Mouse (Mus musculus) spleen, adult 2 months (tissue): ENCODE results near the gene Nr4a3. TPM values are rescaled to one million over a fixed set of nuclear protein-coding genes. Genes with fewer than 3 reads are reported as not detected.
A peak's percentile ranks its signal among the peaks of the same experiment; 100 is the strongest.

ENCODE experiments used
- DNase-seq, 2 experiments: peaks; one replicate each; pipeline versions ENCODE4 v3.0.0 to v3.0.0-alpha.2; 2012 to 2021; ENCODE audit warnings: low spot score in 2 of 2, low read depth in 1 of 2
- H3K27ac ChIP-seq: fragments of 200-500 bp; 2 replicates; pipeline ENCODE4 v1.5.1; 2012; ENCODE audit warnings: low read length, inconsistent platforms; ENCODE audit not compliant: insufficient read depth
- H3K27me3 ChIP-seq: fragments of 200-500 bp; 2 replicates; pipeline ENCODE4 v1.6.1; 2012; ENCODE audit warnings: mild to moderate bottlenecking, moderate library complexity, low read length, inconsistent platforms; ENCODE audit not compliant: control insufficient read depth, insufficient read depth
- H3K36me3 ChIP-seq: fragments of 200-500 bp; 2 replicates; pipeline ENCODE4 v1.6.1; 2012; ENCODE audit warnings: mild to moderate bottlenecking, low read length, inconsistent platforms; ENCODE audit not compliant: control insufficient read depth, insufficient read depth
- H3K4me1 ChIP-seq: fragments of 200-500 bp; 2 replicates; pipeline ENCODE4 v1.6.1; 2011; ENCODE audit warnings: inconsistent platforms; ENCODE audit not compliant: control insufficient read depth, insufficient read depth, insufficient read length
- H3K4me3 ChIP-seq: fragments of 200-500 bp; 2 replicates; pipeline ENCODE4 v1.5.1; 2011; ENCODE audit warnings: mild to moderate bottlenecking, inconsistent platforms; ENCODE audit not compliant: insufficient read depth, insufficient read length; ENCODE audit errors: extremely low read depth
- CTCF ChIP-seq: fragments of 200-500 bp; IDR thresholded peaks from 2 replicates; pipeline ENCODE4 v1.5.1; 2011; ENCODE audit warnings: mild to moderate bottlenecking, inconsistent platforms; ENCODE audit not compliant: insufficient read depth, insufficient read length, insufficient replicate concordance; ENCODE audit errors: extremely low read depth
- POLR2A ChIP-seq: fragments of 200-500 bp; IDR thresholded peaks from 2 replicates; pipeline ENCODE4 v1.6.1; 2011; ENCODE audit warnings: low read depth, low read length, inconsistent platforms
- WGBS: fragments of 180-500 bp; shearing (Covaris S2); methylation state at CpG from one replicate; pipeline ENCODE4 v1.1.7; 2018; 5-methylcytosine and 5-hydroxymethylcytosine counted together
- polyA plus RNA-seq: library from polyadenylated mRNA; depleted of rRNA; stranded (reverse); fragments of >200 nt; gene quantifications from 2 replicates; pipeline ENCODE4 v1.2.3, GENCODE M21; 2012

The Nr4a3 gene
- polyA plus RNA-seq, 1 experiment = 7.0 TPM

GRCm38 (mm10) chr4:48105387-48105786 lies 60.4 kb downstream of the Nr4a3 start:
- DNase-seq = no peak
- H3K36me3 ChIP-seq = no peaks in the 10 kb centered on the region
- H3K4me3 ChIP-seq = no peak overlapping the region
- H3K4me1 ChIP-seq = peaks cover 10% of the 10 kb centered on the region; the same call in 1 of the 2 replicates
- no peak for TF ChIP-seq POLR2A
- TF ChIP-seq CTCF = no peak
- H3K27ac ChIP-seq = no peak overlapping the region
- 84% methylated on average over 5 of the region's 5 CpGs for WGBS
- H3K27me3 ChIP-seq = no peaks in the 10 kb centered on the region

- Histone ChIP-seq H3K36me3 (no peaks in the 10 kb centered on the region), H3K4me1 (peaks cover 13% of the 10 kb centered on the region; the same call in 1 of the 2 replicates), H3K4me3 (no peak overlapping the region), H3K27me3 (no peaks in the 10 kb centered on the region), H3K27ac (no peak overlapping the region)
- no peak for DNase-seq
- no peak for TF ChIP-seq CTCF
- TF ChIP-seq POLR2A = no peak
- 79% methylated on average over 6 of the region's 6 CpGs for WGBS
Measured at GRCm38 (mm10) chr4:48107086-48107485, 62.1 kb downstream of the Nr4a3 start.

GRCm38 (mm10) chr4:48108591-48108990 lies 63.6 kb downstream of the Nr4a3 start:
- Histone ChIP-seq H3K36me3 (no peaks in the 10 kb centered on the region), H3K4me3 (no peak overlapping the region), H3K4me1 (peaks cover 13% of the 10 kb centered on the region; the same call in 1 of the 2 replicates), H3K27ac (peak overlapping the region; percentile 56; the same call in 1 of the 2 replicates), H3K27me3 (no peaks in the 10 kb centered on the region)
- 29% methylated on average over 2 of the region's 2 CpGs for WGBS
- no peak for TF ChIP-seq CTCF
- no peak for TF ChIP-seq POLR2A
- DNase-seq = peak; percentile 53 to 63

- H3K4me1 ChIP-seq = peaks cover 13% of the 10 kb centered on the region; the same call in 1 of the 2 replicates
- H3K36me3 ChIP-seq = no peaks in the 10 kb centered on the region
- TF ChIP-seq POLR2A (no peak), CTCF (no peak)
- H3K27ac ChIP-seq = peak overlapping the region; percentile 67
- H3K4me3 ChIP-seq = no peak overlapping the region
- WGBS = 55% methylated on average over 3 of the region's 3 CpGs
- H3K27me3 ChIP-seq = no peaks in the 10 kb centered on the region
- DNase-seq = peak in 1 of 2 experiments; percentile 47
Measured at GRCm38 (mm10) chr4:48110331-48110730, 65.4 kb downstream of the Nr4a3 start.

GRCm38 (mm10) chr4:48116191-48116590 lies 71.2 kb downstream of the Nr4a3 start:
- peak; percentile 28 to 67 for DNase-seq
- Histone ChIP-seq H3K4me1 (peaks cover 3% of the 10 kb centered on the region; the same call in 1 of the 2 replicates), H3K27ac (no peak overlapping the region), H3K36me3 (no peaks in the 10 kb centered on the region), H3K4me3 (no peak overlapping the region), H3K27me3 (no peaks in the 10 kb centered on the region)
- TF ChIP-seq CTCF (peak; percentile 54; the same call in 1 of the 2 replicates), POLR2A (no peak)
- 48% methylated on average over 4 of the region's 4 CpGs for WGBS

GRCm38 (mm10) chr4:48124416-48124772 lies 79.4 kb downstream of the Nr4a3 start:
- 2% methylated on average over 9 of the region's 9 CpGs for WGBS
- Histone ChIP-seq H3K4me3 (peak overlapping the region; percentile 79), H3K4me1 (no peaks in the 10 kb centered on the region), H3K27ac (no peak overlapping the region), H3K27me3 (no peaks in the 10 kb centered on the region), H3K36me3 (no peaks in the 10 kb centered on the region)
- no peak for DNase-seq
- TF ChIP-seq POLR2A (no peak), CTCF (no peak)

GRCm38 (mm10) chr4:48124773-48125469 lies 80.0 kb downstream of the Nr4a3 start, which contains the start of gene Stx17:
Gene Stx17 (plus strand): TSS chr4:48124915.
- Histone ChIP-seq H3K36me3 (no peaks in the 10 kb centered on the region), H3K4me1 (no peaks in the 10 kb centered on the region), H3K27me3 (no peaks in the 10 kb centered on the region), H3K4me3 (peak within 1 kb of the TSS; percentile 79), H3K27ac (peak within 1 kb of the TSS; percentile 25; the same call in 1 of the 2 replicates)
- no peak for TF ChIP-seq CTCF
- no peak; the same call in 1 of the 2 replicates for TF ChIP-seq POLR2A
- peak; percentile 66 to 83 for DNase-seq
- WGBS = under 1% methylated on average over 58 of the region's 58 CpGs
